Mouse (Mus musculus): ENCODE results near the gene Fam198a. TPM values are rescaled to one million over a fixed set of nuclear protein-coding genes. Genes with fewer than 3 reads are reported as not detected.
A peak's percentile ranks its signal among the peaks of the same experiment; 100 is the strongest.

Gene Fam198a
- not detected in 2 replicates for polyA plus RNA-seq (2012; ENCODE audit: insufficient read depth, insufficient read length, missing spikeins)

DNA sequence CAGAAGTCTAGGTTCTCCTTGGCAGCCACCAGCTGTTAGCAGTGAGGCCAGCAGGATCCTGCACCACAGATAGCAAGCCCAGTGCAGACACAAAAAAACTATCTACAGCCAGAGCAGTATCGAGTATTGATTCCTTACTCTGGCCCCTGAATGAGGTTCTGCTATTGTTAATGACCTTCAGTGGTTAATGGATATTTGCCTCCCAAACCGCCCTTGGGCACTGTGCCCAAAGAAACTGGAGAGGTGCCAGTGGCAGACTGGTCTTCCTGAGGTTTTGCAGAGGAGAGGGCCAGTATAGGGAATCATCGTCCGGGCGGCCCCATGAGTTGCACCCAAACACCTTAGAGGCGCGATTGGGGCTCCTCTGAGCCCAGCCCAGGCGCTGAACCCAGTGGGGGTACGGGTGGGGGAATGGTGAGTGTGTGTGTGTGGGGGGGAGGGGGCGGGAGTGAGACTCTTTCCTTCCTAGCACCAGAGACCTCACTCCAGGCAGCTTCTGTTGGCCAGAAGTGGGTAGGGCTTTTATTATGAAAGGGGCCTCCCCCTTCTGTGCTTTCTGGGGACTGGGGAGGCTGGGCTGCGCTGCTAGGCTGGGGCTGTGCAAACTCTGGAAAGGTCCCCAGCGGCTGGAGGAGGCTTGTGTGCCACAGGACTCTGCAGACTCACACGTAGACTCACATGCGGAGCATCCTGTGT is at the start of gene Fam198a:
TSS of gene Fam198a (plus strand) at position 571 of the 696 bp plus-strand sequence.
- H3K4me3 ChIP-seq (ENCODE audit: insufficient read depth, low read length), result no peak within 1 kb of the TSS
- TF ChIP-seq POLR2A (IDR thresholded peaks at IDR 0.05; ENCODE audit: borderline replicate concordance, low read depth, low read length) (no peak), CTCF (IDR thresholded peaks at IDR 0.05; ENCODE audit: low read depth, low read length) (no peak)

DNA sequence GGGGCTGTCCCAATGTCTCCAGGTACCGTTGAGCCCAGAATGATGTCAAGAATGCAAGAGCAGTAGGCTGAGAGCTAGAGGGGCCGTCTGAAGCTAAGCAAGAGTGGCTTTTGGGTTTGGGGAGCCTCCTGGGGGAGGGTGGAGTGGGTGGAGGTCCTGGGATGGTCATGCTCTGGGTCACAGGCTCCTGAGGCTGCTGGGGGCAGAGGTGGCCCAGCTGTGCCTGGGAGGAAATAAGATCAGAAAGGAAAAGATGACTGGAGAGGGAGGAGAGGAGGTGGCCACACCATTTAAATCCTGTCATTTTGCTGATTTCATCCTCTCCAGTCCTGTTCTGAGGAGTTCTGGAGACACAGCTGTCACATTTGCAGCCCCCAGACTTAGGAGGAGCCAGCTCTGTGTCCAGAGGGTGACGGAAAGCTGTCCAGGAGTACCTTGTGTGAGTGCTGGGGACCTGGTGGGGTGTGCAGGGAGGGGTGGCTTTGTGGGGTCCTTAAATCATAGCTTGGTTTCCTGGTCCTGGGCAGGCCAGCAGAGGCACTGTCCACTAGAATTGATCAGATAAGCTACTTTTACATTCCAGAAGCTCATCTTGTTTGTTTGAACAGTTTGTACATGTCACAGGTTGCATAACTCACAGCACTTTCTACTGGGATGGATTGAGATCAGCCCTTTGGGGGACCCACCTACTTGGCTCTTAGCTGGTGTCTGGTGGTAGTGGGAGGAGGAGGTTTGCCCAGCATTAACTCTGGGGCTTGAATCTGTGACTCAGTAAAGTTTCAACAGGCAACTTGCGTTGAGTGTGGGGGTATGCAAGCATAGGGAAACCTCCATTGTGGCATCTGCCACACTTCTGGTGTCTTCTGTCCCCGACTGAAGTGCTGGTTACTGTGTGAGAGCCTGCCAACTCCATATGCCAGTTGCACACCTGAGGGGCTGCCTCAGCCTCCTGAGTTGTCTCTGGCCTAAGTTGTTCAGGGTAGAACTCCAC is 48.8 kb upstream of the Fam198a start:
- TF ChIP-seq POLR2A (IDR thresholded peaks at IDR 0.05; ENCODE audit: borderline replicate concordance, low read depth, low read length), result no peak
- TF ChIP-seq CTCF (IDR thresholded peaks at IDR 0.05; ENCODE audit: low read depth, low read length), result no peak
- Histone ChIP-seq H3K27ac (ENCODE audit: insufficient read depth, low read depth, low read length) (no peak overlapping the region), H3K4me3 (ENCODE audit: insufficient read depth, low read length) (no peak overlapping the region), H3K4me1 (ENCODE audit: control insufficient read depth, insufficient read depth, low read length) (peaks cover 19% of the 10 kb centered on the region)

More for the DNA sequence above, at the start of gene Fam198a:
- Histone ChIP-seq H3K27ac (ENCODE audit: insufficient read depth, low read depth, low read length) (no peak within 1 kb of the TSS), H3K4me1 (ENCODE audit: control insufficient read depth, insufficient read depth, low read length) (no peaks in the 10 kb centered on the region)

DNA sequence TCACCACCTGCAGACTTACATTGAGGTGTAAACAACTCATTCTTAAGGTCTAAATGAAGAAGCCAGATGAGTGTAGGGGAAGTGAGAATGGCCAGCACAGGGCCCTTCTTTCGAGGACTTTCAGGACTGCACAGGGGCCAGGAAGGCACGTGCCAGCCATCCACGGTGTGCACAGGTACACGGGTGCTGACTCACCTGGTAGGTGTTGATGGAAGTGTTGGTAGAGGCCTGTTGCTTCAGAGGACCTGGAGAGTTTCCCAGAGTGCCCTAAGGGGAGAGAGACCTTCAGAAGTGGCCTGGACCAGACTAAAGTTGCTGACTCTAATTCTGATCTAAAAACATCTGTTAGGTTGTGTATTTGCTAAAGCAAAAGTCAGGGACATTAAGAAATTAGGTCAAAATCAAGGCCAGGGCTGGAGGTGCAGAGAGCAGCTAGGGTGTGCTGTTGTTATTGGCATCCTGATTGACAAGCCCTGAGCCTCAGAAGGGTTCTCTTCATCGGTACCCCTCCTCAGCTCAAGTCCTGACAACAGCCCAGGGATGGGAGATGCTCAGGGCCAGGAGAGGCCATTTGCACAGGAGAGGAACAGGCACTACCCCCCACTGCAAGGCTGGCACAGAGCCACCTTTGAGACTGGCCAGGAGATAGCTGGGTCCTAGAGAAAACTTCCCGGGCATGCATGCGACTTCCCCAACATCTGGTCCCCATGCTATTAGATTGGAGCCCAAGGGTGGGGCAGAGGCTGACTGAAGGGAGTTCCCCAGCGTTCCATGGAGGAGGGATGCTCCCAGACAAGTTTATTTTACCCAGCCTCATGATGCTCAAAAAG is 47.1 kb upstream of the Fam198a start:
- Histone ChIP-seq H3K4me1 (ENCODE audit: control insufficient read depth, insufficient read depth, low read length) (peaks cover 19% of the 10 kb centered on the region), H3K4me3 (ENCODE audit: insufficient read depth, low read length) (no peak overlapping the region), H3K27ac (ENCODE audit: insufficient read depth, low read depth, low read length) (no peak overlapping the region)
- no peak for TF ChIP-seq POLR2A (IDR thresholded peaks at IDR 0.05; ENCODE audit: borderline replicate concordance, low read depth, low read length)
- TF ChIP-seq CTCF (IDR thresholded peaks at IDR 0.05; ENCODE audit: low read depth, low read length), result no peak

DNA sequence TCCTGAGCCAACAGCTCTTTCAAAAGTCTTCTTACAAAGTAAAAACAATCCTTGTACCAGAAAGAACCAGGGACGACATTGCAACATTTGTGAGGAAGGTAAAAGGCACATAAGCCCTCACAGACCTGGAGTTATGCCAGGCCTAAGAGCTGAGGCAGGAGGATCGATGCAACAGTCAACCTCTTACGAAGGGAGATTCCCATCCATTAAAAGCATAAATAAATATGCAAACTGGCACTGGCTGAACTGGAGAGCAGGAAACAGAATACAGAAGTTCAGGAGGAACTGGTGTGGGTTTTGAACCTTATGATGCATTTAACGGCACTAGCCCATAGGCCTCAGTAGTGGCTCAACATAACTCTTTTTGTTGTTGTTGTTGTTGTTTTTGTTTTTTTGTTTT is 46.5 kb upstream of the Fam198a start:
- 0 out of 2 replicates have a peak overlapping the region, but pooled peaks have one; percentile 17 for H3K27ac ChIP-seq (ENCODE audit: insufficient read depth, low read depth, low read length)
- no peak for TF ChIP-seq POLR2A (IDR thresholded peaks at IDR 0.05; ENCODE audit: borderline replicate concordance, low read depth, low read length)
- TF ChIP-seq CTCF (IDR thresholded peaks at IDR 0.05; ENCODE audit: low read depth, low read length), result no peak

DNA sequence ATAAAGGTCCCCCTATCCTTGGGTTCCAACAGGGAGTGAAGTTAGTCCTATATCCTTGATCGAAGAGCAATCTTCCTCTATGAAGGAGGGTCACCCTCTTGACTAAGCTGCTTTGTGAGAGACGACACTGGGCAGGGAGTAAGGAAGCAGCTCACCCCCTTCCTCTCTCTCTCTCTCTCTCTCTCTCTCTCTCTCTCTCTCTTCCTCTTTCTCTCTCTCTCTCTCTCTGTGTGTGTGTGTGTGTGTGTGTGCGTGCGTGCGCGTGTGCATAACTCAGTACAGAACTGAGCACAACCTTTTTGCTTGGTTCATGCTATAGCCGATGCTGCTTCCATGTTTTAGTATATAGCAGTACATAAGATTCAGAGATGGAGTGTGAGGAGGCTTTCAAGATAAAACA is 45.8 kb upstream of the Fam198a start:
- H3K27ac ChIP-seq (ENCODE audit: insufficient read depth, low read depth, low read length), result 0 out of 2 replicates have a peak overlapping the region, but pooled peaks have one; percentile 17
- TF ChIP-seq POLR2A (IDR thresholded peaks at IDR 0.05; ENCODE audit: borderline replicate concordance, low read depth, low read length) (no peak), CTCF (IDR thresholded peaks at IDR 0.05; ENCODE audit: low read depth, low read length) (no peak)
- no peak overlapping the region for H3K4me3 ChIP-seq (ENCODE audit: insufficient read depth, low read length)
- peaks cover 27% of the 10 kb centered on the region for H3K4me1 ChIP-seq (ENCODE audit: control insufficient read depth, insufficient read depth, low read length)

More for the DNA sequence above, 46.5 kb upstream of the Fam198a start:
- Histone ChIP-seq H3K4me1 (ENCODE audit: control insufficient read depth, insufficient read depth, low read length) (peaks cover 21% of the 10 kb centered on the region), H3K4me3 (ENCODE audit: insufficient read depth, low read length) (no peak overlapping the region)

DNA sequence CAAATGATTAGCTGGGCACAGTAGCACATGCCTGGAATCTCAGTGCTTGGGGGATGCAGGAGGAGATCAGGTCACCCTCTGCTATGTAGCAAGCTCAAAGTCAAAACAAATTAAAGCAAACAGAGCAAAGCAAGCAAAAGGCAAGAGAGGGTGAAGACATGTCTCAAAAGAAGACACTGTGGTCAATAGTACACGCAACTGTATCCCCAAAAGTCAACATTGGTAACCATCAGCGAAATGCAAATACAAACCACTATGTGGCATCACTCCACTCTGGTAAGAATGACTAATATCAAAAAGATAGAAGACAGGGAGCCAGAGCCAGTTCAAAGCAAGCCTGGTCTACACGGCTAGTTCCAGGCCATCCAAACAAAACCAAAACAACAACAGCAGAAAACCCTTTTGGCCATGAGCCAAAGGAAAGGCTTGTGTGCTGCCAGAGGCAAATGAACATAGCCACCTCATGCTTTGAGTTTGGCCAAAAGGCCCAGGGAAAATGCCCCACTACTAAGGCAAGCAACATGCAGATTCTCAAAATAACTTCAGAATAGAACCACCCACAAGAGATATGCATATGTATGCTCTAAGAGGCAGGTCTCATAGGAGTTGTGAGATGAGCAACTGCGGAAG is 45.1 kb upstream of the Fam198a start:
- no peak for TF ChIP-seq POLR2A (IDR thresholded peaks at IDR 0.05; ENCODE audit: borderline replicate concordance, low read depth, low read length)
- no peak for TF ChIP-seq CTCF (IDR thresholded peaks at IDR 0.05; ENCODE audit: low read depth, low read length)
- no peak overlapping the region for H3K4me3 ChIP-seq (ENCODE audit: insufficient read depth, low read length)
- no peak overlapping the region for H3K27ac ChIP-seq (ENCODE audit: insufficient read depth, low read depth, low read length)
- H3K4me1 ChIP-seq (ENCODE audit: control insufficient read depth, insufficient read depth, low read length), result peaks cover 27% of the 10 kb centered on the region

DNA sequence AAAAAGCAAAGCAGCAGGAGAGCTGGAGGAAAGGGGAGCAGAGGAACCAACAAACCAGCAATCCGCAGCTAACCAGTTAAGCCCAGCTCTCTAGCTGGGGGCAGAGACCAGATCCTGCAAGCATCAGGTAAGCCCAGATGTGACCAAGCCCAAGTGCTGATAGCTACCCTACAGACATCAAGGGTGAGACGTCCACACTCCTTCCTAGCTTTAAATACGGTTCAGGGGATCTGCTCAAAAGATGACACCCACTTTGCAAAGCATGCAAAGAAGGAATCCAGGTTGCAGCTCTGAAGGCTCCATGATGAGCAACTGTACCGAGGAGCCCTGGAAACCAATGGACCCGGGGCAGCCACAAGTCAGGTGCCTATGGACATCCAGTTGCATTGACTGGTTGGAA is 44.3 kb upstream of the Fam198a start:
- TF ChIP-seq CTCF (IDR thresholded peaks at IDR 0.05; ENCODE audit: low read depth, low read length) (no peak), POLR2A (IDR thresholded peaks at IDR 0.05; ENCODE audit: borderline replicate concordance, low read depth, low read length) (no peak)
- Histone ChIP-seq H3K27ac (ENCODE audit: insufficient read depth, low read depth, low read length) (no peak overlapping the region), H3K4me3 (ENCODE audit: insufficient read depth, low read length) (no peak overlapping the region), H3K4me1 (ENCODE audit: control insufficient read depth, insufficient read depth, low read length) (peaks cover 27% of the 10 kb centered on the region)

DNA sequence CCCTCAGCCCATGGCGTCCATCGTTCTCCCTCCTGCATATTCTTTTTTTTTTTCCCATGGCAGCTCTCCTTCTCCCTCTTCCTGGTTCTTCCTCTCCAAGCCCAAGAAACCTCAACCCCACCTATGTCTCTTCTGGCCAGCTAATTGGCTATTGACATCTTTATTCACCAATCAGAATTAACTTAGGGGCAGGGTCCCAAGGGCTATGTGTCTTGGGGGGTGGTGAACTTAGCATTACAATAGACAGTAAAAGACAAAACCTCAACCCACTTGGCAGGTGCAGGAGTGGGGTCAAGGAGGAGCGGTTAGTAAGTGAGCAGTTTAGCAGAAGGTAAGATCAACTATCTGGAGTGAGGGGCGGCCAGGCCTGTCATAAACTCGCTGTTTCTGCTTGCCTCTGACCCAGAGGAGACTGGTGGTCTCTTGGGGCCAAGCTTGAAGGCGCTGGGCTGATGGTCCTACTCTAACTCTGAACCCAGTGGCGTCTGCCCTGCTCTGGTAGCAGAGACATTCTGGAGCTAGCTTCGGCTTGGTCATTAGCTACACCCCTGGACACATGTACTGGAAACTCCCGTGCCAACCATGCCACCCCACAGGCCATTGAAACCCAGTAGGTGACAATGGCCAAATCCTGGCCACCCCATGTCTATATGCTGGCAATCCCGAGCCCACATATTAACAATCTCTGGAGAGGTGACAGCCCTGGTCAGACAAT is 43.3 kb upstream of the Fam198a start:
- Histone ChIP-seq H3K27ac (ENCODE audit: insufficient read depth, low read depth, low read length) (no peak overlapping the region), H3K4me1 (ENCODE audit: control insufficient read depth, insufficient read depth, low read length) (peaks cover 27% of the 10 kb centered on the region), H3K4me3 (ENCODE audit: insufficient read depth, low read length) (no peak overlapping the region)
- TF ChIP-seq CTCF (IDR thresholded peaks at IDR 0.05; ENCODE audit: low read depth, low read length) (no peak), POLR2A (IDR thresholded peaks at IDR 0.05; ENCODE audit: borderline replicate concordance, low read depth, low read length) (no peak)
